Mouse (Mus musculus) forebrain, embryonic 15.5 days (tissue): ENCODE measurements at regions not wholly inside any gene's neighbourhood (a gene's known extent, or its start where the extent isn't known, plus 50 kb on each side); places are given as distances from the start of the nearest gene placed in this dataset.
"Not testable (repeated sequence)": the region's sequence is repeated elsewhere in the genome, so short reads cannot be mapped to it uniquely, and the experiment has no call there.

Experiments used
- ATAC-seq: fragments of 200-750 bp; cut with Nextera tagmentation; replicated peaks from 2 replicates; pipeline ENCODE4 v1.8.0; 2017; ENCODE audit warnings: mild to moderate bottlenecking, moderate TSS enrichment, moderate library complexity
- H3K27ac ChIP-seq: fragments of 300-500 bp; sonication (generic); replicated peaks from 2 replicates; pipeline ENCODE4 v1.5.1; 2015; ENCODE audit warnings: mild to moderate bottlenecking, inconsistent platforms
- H3K27me3 ChIP-seq: fragments of 300-500 bp; sonication (generic); 2 replicates; pipeline ENCODE4 v1.6.1; 2015; ENCODE audit warnings: inconsistent platforms
- H3K36me3 ChIP-seq: fragments of 300-500 bp; sonication (generic); 2 replicates; pipeline ENCODE4 v1.6.1; 2015; ENCODE audit warnings: mild to moderate bottlenecking, inconsistent platforms
- H3K4me1 ChIP-seq: fragments of 300-500 bp; sonication (generic); 2 replicates; pipeline ENCODE4 v1.6.1; 2015; ENCODE audit warnings: inconsistent platforms
- H3K4me2 ChIP-seq: fragments of 300-500 bp; sonication (generic); replicated peaks from 2 replicates; pipeline ENCODE4 v1.6.1; 2015; ENCODE audit warnings: mild to moderate bottlenecking, inconsistent platforms
- H3K4me3 ChIP-seq: fragments of 300-500 bp; sonication (generic); 2 replicates; pipeline ENCODE4 v1.5.1; 2015; ENCODE audit warnings: mild to moderate bottlenecking, inconsistent platforms
- H3K9ac ChIP-seq: fragments of 300-500 bp; sonication (generic); replicated peaks from 2 replicates; pipeline ENCODE4 v1.6.1; 2015; ENCODE audit warnings: mild to moderate bottlenecking, inconsistent platforms
- H3K9me3 ChIP-seq: fragments of 300-500 bp; sonication (generic); 2 replicates; pipeline ENCODE4 v1.6.1; 2016; ENCODE audit warnings: inconsistent platforms
- WGBS: fragments of 180-500 bp; shearing (Covaris S2); methylation state at CpG from one replicate; pipeline ENCODE4 v1.1.7; 2015; ENCODE audit warnings: mixed read lengths; 5-methylcytosine and 5-hydroxymethylcytosine counted together

- no peak for ATAC-seq
- H3K27ac ChIP-seq = no peak overlapping the region
- H3K9me3 ChIP-seq = no peaks in the 10 kb centered on the region
- H3K27me3 ChIP-seq = no peaks in the 10 kb centered on the region
- H3K4me3 ChIP-seq = no peak overlapping the region
- no peak overlapping the region for H3K4me2 ChIP-seq
- H3K9ac ChIP-seq = no peak overlapping the region
- no peaks in the 10 kb centered on the region for H3K36me3 ChIP-seq
- 90% methylated on average over 6 of the region's 6 CpGs for WGBS
- no peaks in the 10 kb centered on the region for H3K4me1 ChIP-seq
These were observed 115.4 kb downstream of the Dmrta2 start for GRCm38 (mm10) chr4:110093040-110093820.

- Histone ChIP-seq H3K36me3 (no peaks in the 10 kb centered on the region), H3K27ac (no peak overlapping the region), H3K4me2 (no peak overlapping the region), H3K9me3 (no peaks in the 10 kb centered on the region), H3K4me3 (no peak overlapping the region), H3K27me3 (no peaks in the 10 kb centered on the region), H3K9ac (no peak overlapping the region), H3K4me1 (no peaks in the 10 kb centered on the region)
- no peak for ATAC-seq
- WGBS = 97% methylated on average over 1 of the region's 1 CpGs
These were observed 116.7 kb downstream of the Dmrta2 start for GRCm38 (mm10) chr4:110094541-110094940.

GRCm38 (mm10) chr4:110095760-110096593 lies 118.1 kb downstream of the Dmrta2 start:
- no peak overlapping the region for H3K27ac ChIP-seq
- H3K4me2 ChIP-seq = no peak overlapping the region
- H3K9me3 ChIP-seq = no peaks in the 10 kb centered on the region
- H3K36me3 ChIP-seq = no peaks in the 10 kb centered on the region
- WGBS = 77% methylated on average over 11 of the region's 11 CpGs
- ATAC-seq = no peak
- no peak overlapping the region for H3K9ac ChIP-seq
- no peaks in the 10 kb centered on the region for H3K27me3 ChIP-seq
- no peaks in the 10 kb centered on the region for H3K4me1 ChIP-seq
- H3K4me3 ChIP-seq = no peak overlapping the region

GRCm38 (mm10) chr4:110104119-110104518 lies 126.3 kb downstream of the Dmrta2 start:
- H3K9ac ChIP-seq, H3K4me2 ChIP-seq, H3K27me3 ChIP-seq, H3K4me3 ChIP-seq, ATAC-seq, H3K9me3 ChIP-seq, H3K36me3 ChIP-seq, H3K27ac ChIP-seq, H3K4me1 ChIP-seq: not testable (repeated sequence)
- 90% methylated on average over 7 of the region's 7 CpGs for WGBS

- Histone ChIP-seq H3K27ac (no peak overlapping the region), H3K36me3 (no peaks in the 10 kb centered on the region), H3K27me3 (no peaks in the 10 kb centered on the region), H3K4me1 (no peaks in the 10 kb centered on the region), H3K4me3 (no peak overlapping the region), H3K9me3 (no peaks in the 10 kb centered on the region), H3K9ac (no peak overlapping the region), H3K4me2 (no peak overlapping the region)
- 71% methylated on average over 7 of the region's 7 CpGs for WGBS
- ATAC-seq = no peak
These were observed 128.9 kb downstream of the Dmrta2 start for GRCm38 (mm10) chr4:110106620-110107243.

- Histone ChIP-seq H3K9me3 (no peaks in the 10 kb centered on the region), H3K9ac (no peak overlapping the region), H3K27ac (no peak overlapping the region), H3K36me3 (no peaks in the 10 kb centered on the region), H3K4me1 (peaks cover 10% of the 10 kb centered on the region; the same call in 1 of the 2 replicates), H3K4me3 (no peak overlapping the region), H3K27me3 (no peaks in the 10 kb centered on the region), H3K4me2 (no peak overlapping the region)
- ATAC-seq = no peak
- WGBS = 45% methylated on average over 9 of the region's 9 CpGs
These were observed 141.6 kb downstream of the Dmrta2 start for GRCm38 (mm10) chr4:110119438-110119837.

GRCm38 (mm10) chr4:110119874-110120273 lies 142.0 kb downstream of the Dmrta2 start:
- 0 out of 2 replicates have a peak overlapping the region, but pooled peaks have one; percentile 32 for H3K27ac ChIP-seq
- no peak for ATAC-seq
- WGBS = 60% methylated on average over 3 of the region's 3 CpGs

GRCm38 (mm10) chr4:110120761-110121160 lies 142.9 kb downstream of the Dmrta2 start:
- Histone ChIP-seq H3K4me2 (no peak overlapping the region), H3K27me3 (no peaks in the 10 kb centered on the region), H3K9ac (no peak overlapping the region), H3K4me3 (no peak overlapping the region), H3K36me3 (no peaks in the 10 kb centered on the region), H3K27ac (peak overlapping the region; percentile 52), H3K9me3 (no peaks in the 10 kb centered on the region), H3K4me1 (peaks cover 10% of the 10 kb centered on the region; the same call in 1 of the 2 replicates)
- 52% methylated on average over 9 of the region's 9 CpGs for WGBS
- peak; percentile 50; the same call in 1 of the 2 replicates for ATAC-seq

More at GRCm38 (mm10) chr4:110119874-110120273, 142.0 kb downstream of the Dmrta2 start:
- H3K36me3 ChIP-seq = no peaks in the 10 kb centered on the region
- peaks cover 10% of the 10 kb centered on the region; the same call in 1 of the 2 replicates for H3K4me1 ChIP-seq
- H3K9me3 ChIP-seq = no peaks in the 10 kb centered on the region
- H3K27me3 ChIP-seq = no peaks in the 10 kb centered on the region
- H3K9ac ChIP-seq = no peak overlapping the region
- no peak overlapping the region for H3K4me3 ChIP-seq
- H3K4me2 ChIP-seq = no peak overlapping the region

GRCm38 (mm10) chr4:110121447-110121846 lies 143.6 kb downstream of the Dmrta2 start:
- ATAC-seq = peak; percentile 33; the same call in 1 of the 2 replicates
- Histone ChIP-seq H3K4me2 (no peak overlapping the region), H3K36me3 (no peaks in the 10 kb centered on the region), H3K4me1 (peaks cover 10% of the 10 kb centered on the region; the same call in 1 of the 2 replicates), H3K4me3 (no peak overlapping the region), H3K27ac (peak overlapping the region; percentile 52; the same call in 1 of the 2 replicates), H3K9ac (no peak overlapping the region), H3K27me3 (no peaks in the 10 kb centered on the region), H3K9me3 (no peaks in the 10 kb centered on the region)
- 30% methylated on average over 5 of the region's 5 CpGs for WGBS

- ATAC-seq = no peak
- no peak overlapping the region for H3K9ac ChIP-seq
- no peak overlapping the region for H3K27ac ChIP-seq
These were observed 147.4 kb downstream of the Dmrta2 start for GRCm38 (mm10) chr4:110125067-110125784.

GRCm38 (mm10) chr4:110127941-110128520 lies 150.2 kb downstream of the Dmrta2 start:
- H3K9me3 ChIP-seq = no peaks in the 10 kb centered on the region
- WGBS = 90% methylated on average over 3 of the region's 3 CpGs
- no peak for ATAC-seq
- no peaks in the 10 kb centered on the region for H3K27me3 ChIP-seq
- no peak overlapping the region for H3K9ac ChIP-seq
- H3K36me3 ChIP-seq = no peaks in the 10 kb centered on the region
- H3K4me2 ChIP-seq = no peak overlapping the region
- H3K4me3 ChIP-seq = no peak overlapping the region
- no peak overlapping the region for H3K27ac ChIP-seq
- peaks cover 6% of the 10 kb centered on the region for H3K4me1 ChIP-seq

More at GRCm38 (mm10) chr4:110125067-110125784, 147.4 kb downstream of the Dmrta2 start:
- Histone ChIP-seq H3K4me3 (no peak overlapping the region), H3K36me3 (no peaks in the 10 kb centered on the region), H3K4me2 (no peak overlapping the region), H3K4me1 (peaks cover 16% of the 10 kb centered on the region), H3K9me3 (no peaks in the 10 kb centered on the region), H3K27me3 (no peaks in the 10 kb centered on the region)
- WGBS = 44% methylated on average over 6 of the region's 6 CpGs
